Mouse (Mus musculus): ENCODE results near the gene Prmt1. TPM values are rescaled to one million over a fixed set of nuclear protein-coding genes. Genes with fewer than 3 reads are reported as not detected.

Prmt1 gene
- polyA plus RNA-seq, 1 experiment from 2014 or later: 394 TPM

DNA sequence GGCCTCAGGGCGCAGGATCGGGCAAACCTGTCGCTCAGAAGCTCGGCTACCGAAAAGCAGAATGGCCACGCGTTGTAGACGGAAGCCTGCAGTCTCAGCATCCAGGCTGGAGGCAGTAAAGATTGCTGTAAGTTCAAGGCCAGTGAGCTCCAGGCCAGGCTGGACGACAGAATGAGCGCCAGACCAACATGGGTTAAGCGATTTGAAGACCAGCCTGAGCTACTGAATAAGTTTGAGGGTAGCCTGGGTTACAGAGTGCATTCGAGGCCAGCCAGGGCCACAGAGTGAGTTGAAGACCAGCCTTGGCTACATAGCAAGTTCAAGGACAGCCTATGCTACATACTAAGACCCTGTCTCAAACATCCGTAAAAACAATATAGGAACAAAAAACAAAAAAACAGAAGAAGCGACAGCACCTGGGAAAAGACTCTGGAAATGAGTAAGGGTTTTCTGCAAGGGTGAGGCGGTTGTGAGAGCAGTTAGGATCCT, 11.6 kb upstream of the Prmt1 start:
- no peaks in the 10 kb centered on the region for H3K9me3 ChIP-seq (replicated peaks)
- 2% methylated on average over 15 of the region's 15 CpGs for WGBS
- peak overlapping the region; percentile 74 for H3K27ac ChIP-seq (ENCODE audit: poor library complexity, severe bottlenecking)
- peak overlapping the region; percentile 60 for H3K4me3 ChIP-seq
- no peaks in the 10 kb centered on the region for H3K27me3 ChIP-seq (replicated peaks)
- peaks cover 68% of the 10 kb centered on the region for H3K36me3 ChIP-seq
- peaks cover 45% of the 10 kb centered on the region for H3K4me1 ChIP-seq (replicated peaks)
- peak overlapping the region; percentile 87 for H3K9ac ChIP-seq
- no peak for ATAC-seq (ENCODE audit: insufficient number of reproducible peaks, low FRiP score)
- peak overlapping the region; percentile 83 for H3K4me2 ChIP-seq

DNA sequence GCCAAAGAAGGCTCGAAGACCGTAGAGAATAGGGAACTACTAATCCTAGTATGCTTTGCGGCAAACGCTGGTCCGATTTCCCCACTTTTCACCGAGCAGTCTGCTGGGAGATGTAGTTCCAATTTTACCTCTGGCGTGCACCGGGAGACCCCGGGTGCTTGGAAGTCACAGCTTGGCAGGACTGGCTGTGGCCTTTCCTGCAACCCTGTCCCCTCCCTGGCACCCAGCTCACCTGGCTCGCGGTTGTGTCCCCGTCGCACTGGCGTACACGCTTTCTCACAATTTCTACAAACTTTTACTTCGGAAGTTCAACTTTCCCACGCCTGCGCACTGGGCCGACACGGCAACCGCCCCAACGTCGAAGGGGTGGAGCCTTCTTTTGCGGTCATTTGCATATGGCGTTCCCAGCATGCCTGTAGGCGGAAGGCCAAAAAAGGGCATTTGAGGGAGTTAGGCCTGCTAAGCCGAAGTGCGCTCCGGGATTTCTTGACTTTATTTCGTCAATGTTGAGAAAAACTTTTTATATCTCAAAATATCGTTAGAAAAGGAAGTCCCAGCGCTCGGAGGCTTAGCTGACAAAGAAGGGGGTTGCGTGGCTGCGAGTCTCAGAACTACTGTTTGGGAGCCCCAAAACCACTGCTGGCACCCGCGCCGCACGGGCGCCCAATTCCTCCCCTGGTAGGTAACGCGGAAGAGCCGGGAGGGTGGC, 11.0 kb upstream of the Prmt1 start, which contains the start of gene Irf3:
Irf3 (plus strand) TSS at position 418 of the 709 bp plus-strand sequence.
- Histone ChIP-seq H3K4me2 (peak within 1 kb of the TSS; percentile 83), H3K9me3 (replicated peaks) (no peaks in the 10 kb centered on the region), H3K36me3 (peaks cover 68% of the 10 kb centered on the region), H3K27ac (ENCODE audit: poor library complexity, severe bottlenecking) (peak within 1 kb of the TSS; percentile 74), H3K27me3 (replicated peaks) (no peaks in the 10 kb centered on the region), H3K9ac (peak within 1 kb of the TSS; percentile 87), H3K4me1 (replicated peaks) (peaks cover 45% of the 10 kb centered on the region), H3K4me3 (peak within 1 kb of the TSS; percentile 60)
- ATAC-seq (ENCODE audit: insufficient number of reproducible peaks, low FRiP score): peak; percentile 92
- WGBS: under 1% methylated on average over 43 of the region's 43 CpGs

DNA sequence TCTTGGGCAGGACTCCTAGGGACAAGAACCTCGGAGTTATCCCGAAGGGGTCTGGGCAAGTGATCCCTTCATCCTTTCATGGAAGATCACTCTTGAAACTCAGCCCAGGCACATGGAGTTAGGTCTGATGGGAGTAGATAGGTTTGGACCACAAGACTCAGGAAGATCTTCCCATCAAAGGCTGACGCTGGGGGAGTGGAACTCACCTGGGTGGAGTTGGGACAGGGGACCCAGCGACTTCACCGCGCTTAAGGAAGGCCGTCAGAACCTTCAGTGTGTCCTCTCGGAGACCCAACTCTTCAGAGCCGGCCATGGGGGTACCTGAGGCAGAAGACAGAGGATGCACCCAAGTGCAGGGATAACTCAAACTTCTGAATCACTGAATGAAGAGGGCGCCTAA, 10.3 kb upstream of the Prmt1 start:
- ATAC-seq (ENCODE audit: insufficient number of reproducible peaks, low FRiP score): no peak
- no peaks in the 10 kb centered on the region for H3K9me3 ChIP-seq (replicated peaks)
- peak overlapping the region; percentile 87 for H3K9ac ChIP-seq
- H3K4me3 ChIP-seq: peak overlapping the region; percentile 60
- peaks cover 68% of the 10 kb centered on the region for H3K36me3 ChIP-seq
- H3K27ac ChIP-seq (ENCODE audit: poor library complexity, severe bottlenecking): peak overlapping the region; percentile 74; the same call in 1 of the 2 replicates
- H3K4me2 ChIP-seq: peak overlapping the region; percentile 83
- 14% methylated on average over 10 of the region's 10 CpGs for WGBS
- H3K27me3 ChIP-seq (replicated peaks): no peaks in the 10 kb centered on the region
- peaks cover 43% of the 10 kb centered on the region for H3K4me1 ChIP-seq (replicated peaks)

DNA sequence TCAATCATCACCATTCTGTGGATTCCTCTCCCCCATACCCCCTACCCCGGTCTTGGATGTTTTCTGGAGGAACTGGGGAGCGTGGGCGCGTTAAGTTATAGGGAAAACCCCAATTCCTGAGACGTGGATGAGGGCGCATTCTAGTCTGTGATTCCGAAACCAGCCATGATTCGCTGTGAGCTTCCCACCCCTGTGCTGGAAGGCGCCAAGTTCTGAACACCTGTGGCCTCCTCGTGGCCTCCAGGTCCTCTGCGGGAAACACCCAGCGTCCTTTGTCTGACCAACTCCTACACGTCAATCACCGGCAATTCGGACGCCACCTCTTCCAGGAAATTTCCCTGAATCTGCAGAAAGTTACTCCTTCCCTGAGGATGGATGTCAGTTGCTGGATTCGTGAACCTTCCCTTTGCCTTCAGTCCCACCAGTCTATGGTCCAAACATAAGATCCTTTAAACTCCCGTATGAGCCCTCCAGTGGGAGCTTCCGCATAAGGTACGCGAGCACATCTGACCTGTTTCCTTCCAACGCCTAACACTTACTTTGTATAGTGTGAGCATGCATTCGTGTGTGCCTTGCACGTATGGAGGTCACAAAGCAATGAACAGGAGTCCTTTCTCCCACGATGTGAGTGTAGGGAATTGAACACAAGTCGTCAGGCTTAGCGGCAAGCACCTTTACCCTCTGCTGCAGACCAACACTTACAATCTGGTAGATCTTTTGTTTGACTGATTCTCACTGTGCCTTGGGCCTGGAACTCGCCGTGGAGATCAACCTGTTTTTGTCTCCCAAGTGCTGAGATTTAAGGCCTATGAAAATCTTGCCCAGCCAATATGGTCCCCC, 731 bp upstream of the Prmt1 start:
- Histone ChIP-seq H3K4me2 (peak overlapping the region; percentile 76), H3K9ac (peak overlapping the region; percentile 87), H3K4me3 (peak overlapping the region; percentile 85), H3K9me3 (replicated peaks) (no peaks in the 10 kb centered on the region), H3K27me3 (replicated peaks) (no peaks in the 10 kb centered on the region), H3K27ac (ENCODE audit: poor library complexity, severe bottlenecking) (peak overlapping the region; percentile 95), H3K4me1 (replicated peaks) (peaks cover 39% of the 10 kb centered on the region), H3K36me3 (peaks cover 43% of the 10 kb centered on the region)
- peak; percentile 7; the same call in 1 of the 2 replicates for ATAC-seq (ENCODE audit: insufficient number of reproducible peaks, low FRiP score)
- WGBS: under 1% methylated on average over 29 of the region's 29 CpGs

DNA sequence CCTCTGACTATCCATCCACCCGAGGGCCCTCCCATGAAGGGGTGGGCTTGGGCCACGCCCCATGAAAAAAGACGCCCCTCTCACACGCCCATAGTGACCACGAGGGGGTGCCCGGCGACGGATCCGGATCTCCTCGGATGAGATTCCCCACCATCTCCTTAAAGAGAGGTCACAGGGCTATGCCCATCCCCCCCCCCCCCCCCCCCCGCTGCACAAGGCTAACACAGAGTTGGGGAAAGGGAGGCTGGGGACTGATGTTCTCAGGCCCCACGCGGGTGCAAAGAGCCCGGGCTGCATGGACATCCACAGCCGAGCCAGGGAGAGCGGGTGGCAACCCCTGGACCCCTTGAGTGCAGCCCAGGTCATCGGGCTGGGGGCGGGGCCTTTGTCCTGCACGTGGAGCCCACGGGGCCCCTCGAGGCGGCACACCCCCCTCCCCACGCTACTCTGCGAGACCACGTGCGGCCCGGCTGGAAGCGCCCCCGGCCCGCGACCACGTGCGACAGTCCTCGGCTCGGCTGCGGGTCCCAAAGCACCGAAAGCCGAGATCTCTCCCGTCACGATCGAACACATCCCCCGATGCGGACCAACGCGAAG, 675 bp downstream of the Prmt1 start:
- Histone ChIP-seq H3K36me3 (peaks cover 46% of the 10 kb centered on the region), H3K4me1 (replicated peaks) (peaks cover 39% of the 10 kb centered on the region), H3K4me2 (peak overlapping the region; percentile 76), H3K27ac (ENCODE audit: poor library complexity, severe bottlenecking) (peak overlapping the region; percentile 94), H3K9me3 (replicated peaks) (no peaks in the 10 kb centered on the region), H3K9ac (peak overlapping the region; percentile 94), H3K4me3 (peak overlapping the region; percentile 85), H3K27me3 (replicated peaks) (no peaks in the 10 kb centered on the region)
- under 1% methylated on average over 44 of the region's 45 CpGs for WGBS
- ATAC-seq (ENCODE audit: insufficient number of reproducible peaks, low FRiP score): peak; percentile 7; the same call in 1 of the 2 replicates

DNA sequence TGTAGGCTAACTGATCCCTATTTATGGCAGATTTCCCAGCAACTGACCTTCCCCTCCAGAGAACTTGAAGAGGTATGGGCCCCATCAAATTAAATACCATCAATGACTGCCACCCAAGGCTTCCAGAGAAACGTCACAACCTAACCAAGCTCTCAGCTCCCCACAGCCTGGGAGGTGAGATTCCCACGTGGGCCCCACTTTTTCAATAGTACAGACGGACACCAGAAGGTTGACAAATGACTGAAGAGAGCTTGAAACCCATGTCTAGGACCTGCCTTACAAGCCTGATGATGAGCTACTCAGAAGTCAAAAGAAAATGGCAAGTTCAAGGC, 1.6 kb downstream of the Prmt1 start:
- Histone ChIP-seq H3K27ac (ENCODE audit: poor library complexity, severe bottlenecking) (peak overlapping the region; percentile 94), H3K4me1 (replicated peaks) (peaks cover 39% of the 10 kb centered on the region), H3K9me3 (replicated peaks) (no peaks in the 10 kb centered on the region), H3K27me3 (replicated peaks) (no peaks in the 10 kb centered on the region), H3K9ac (peak overlapping the region; percentile 48), H3K4me2 (peak overlapping the region; percentile 76), H3K36me3 (peaks cover 46% of the 10 kb centered on the region), H3K4me3 (peak overlapping the region; percentile 85)
- ATAC-seq (ENCODE audit: insufficient number of reproducible peaks, low FRiP score): no peak
- 46% methylated on average over 3 of the region's 3 CpGs for WGBS

DNA sequence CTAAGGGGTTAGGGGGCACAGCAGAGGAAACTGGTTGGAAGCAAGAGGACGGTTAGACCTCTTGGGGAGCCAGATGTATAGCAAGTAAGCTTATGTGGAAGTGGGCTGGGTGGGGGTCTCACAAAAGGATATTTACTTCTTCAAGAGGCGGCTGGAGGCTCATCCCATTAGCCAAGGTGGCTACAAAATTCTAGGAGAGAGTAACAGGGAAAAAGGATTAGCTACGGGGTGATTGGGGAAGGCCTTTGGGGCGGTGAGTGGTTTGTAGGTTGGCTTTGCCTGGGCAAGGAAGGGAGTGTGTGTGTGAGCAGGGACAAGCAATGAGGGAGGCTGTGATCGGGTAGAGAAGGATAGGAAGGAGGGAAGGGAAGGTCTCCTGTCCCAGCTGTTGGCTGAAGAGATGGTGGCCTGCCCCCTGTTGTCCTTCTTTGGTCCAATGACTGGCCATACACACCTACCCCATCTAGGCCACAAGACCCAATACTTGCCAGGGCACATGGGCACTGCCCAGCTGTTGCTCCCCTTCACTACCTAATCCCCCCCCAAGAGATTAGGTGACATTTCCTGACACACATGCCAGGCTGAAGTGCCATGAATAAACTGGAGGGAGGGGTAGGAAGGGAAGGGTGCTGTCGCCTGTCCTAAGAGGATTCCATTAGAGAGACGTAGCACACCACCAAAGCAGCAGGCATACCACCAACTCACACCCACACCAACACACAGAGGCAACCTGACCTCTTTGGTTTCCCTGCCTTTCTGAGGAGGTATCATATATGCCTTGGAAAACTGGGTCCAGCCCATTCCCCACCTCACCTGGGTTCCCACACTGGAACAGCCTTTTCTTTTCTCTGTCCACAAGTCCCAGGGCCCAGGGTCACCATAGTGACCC, 2.2 kb downstream of the Prmt1 start:
- H3K9me3 ChIP-seq (replicated peaks): no peaks in the 10 kb centered on the region
- peaks cover 50% of the 10 kb centered on the region for H3K36me3 ChIP-seq
- peak overlapping the region; percentile 85 for H3K4me3 ChIP-seq
- H3K27ac ChIP-seq (ENCODE audit: poor library complexity, severe bottlenecking): peak overlapping the region; percentile 94
- 70% methylated on average over 7 of the region's 7 CpGs for WGBS
- peak overlapping the region; percentile 48 for H3K9ac ChIP-seq
- peak overlapping the region; percentile 76 for H3K4me2 ChIP-seq
- no peaks in the 10 kb centered on the region for H3K27me3 ChIP-seq (replicated peaks)
- peaks cover 39% of the 10 kb centered on the region for H3K4me1 ChIP-seq (replicated peaks)
- ATAC-seq (ENCODE audit: insufficient number of reproducible peaks, low FRiP score): no peak

DNA sequence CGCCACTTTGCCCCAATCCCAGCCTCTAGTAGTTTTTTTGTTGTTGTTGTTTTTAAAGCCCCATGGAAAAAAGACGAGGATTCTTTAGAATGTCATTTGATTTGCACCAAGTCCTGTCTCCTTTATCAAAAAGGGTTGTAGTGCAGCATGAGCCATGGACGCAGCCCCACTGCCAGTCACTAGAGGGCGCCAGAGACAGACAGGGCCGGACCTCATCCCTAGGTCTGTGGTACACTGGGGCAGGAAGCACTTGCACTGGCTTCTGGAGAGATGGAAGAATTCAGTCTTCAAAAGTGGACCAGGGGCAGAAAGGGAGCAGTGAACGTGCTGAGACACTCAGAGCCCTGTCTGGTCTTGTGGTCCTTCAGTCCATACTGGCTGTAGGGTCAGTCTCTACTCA, 3.3 kb downstream of the Prmt1 start:
- H3K4me1 ChIP-seq (replicated peaks): peaks cover 31% of the 10 kb centered on the region
- H3K9me3 ChIP-seq (replicated peaks): no peaks in the 10 kb centered on the region
- 0 out of 2 replicates have a peak overlapping the region, but pooled peaks have one; percentile 36 for H3K27ac ChIP-seq (ENCODE audit: poor library complexity, severe bottlenecking)
- no peak overlapping the region for H3K9ac ChIP-seq
- no peak for ATAC-seq (ENCODE audit: insufficient number of reproducible peaks, low FRiP score)
- H3K4me2 ChIP-seq: no peak overlapping the region
- no peak overlapping the region for H3K4me3 ChIP-seq
- no peaks in the 10 kb centered on the region for H3K27me3 ChIP-seq (replicated peaks)
- H3K36me3 ChIP-seq: peaks cover 61% of the 10 kb centered on the region
- WGBS: 30% methylated on average over 6 of the region's 6 CpGs

DNA sequence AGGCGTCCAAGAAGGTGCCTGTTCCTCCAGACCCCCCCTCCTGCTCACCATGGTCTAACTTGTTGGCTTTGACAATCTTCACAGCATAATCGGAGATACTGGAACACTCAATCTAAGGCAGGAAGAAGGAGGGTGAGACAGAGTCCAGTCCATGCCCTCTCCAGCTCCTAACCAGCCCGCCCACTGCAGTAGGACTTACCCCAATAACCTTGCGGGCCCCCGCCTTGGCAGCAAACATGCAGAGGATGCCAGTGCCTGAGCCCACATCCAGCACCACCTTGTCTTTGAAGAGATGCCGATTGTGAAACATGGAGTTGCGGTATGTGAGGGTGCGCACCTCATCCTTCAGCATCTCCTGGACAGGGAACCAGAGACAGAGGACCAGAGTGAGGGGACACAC, 4.8 kb downstream of the Prmt1 start:
- no peak for ATAC-seq (ENCODE audit: insufficient number of reproducible peaks, low FRiP score)
- no peak overlapping the region for H3K4me2 ChIP-seq
- H3K4me1 ChIP-seq (replicated peaks): peaks cover 24% of the 10 kb centered on the region
- H3K4me3 ChIP-seq: no peak overlapping the region
- no peak overlapping the region for H3K9ac ChIP-seq
- peaks cover 77% of the 10 kb centered on the region for H3K36me3 ChIP-seq
- H3K27ac ChIP-seq (ENCODE audit: poor library complexity, severe bottlenecking): no peak overlapping the region
- no peaks in the 10 kb centered on the region for H3K9me3 ChIP-seq (replicated peaks)
- 91% methylated on average over 8 of the region's 8 CpGs for WGBS
- H3K27me3 ChIP-seq (replicated peaks): no peaks in the 10 kb centered on the region

DNA sequence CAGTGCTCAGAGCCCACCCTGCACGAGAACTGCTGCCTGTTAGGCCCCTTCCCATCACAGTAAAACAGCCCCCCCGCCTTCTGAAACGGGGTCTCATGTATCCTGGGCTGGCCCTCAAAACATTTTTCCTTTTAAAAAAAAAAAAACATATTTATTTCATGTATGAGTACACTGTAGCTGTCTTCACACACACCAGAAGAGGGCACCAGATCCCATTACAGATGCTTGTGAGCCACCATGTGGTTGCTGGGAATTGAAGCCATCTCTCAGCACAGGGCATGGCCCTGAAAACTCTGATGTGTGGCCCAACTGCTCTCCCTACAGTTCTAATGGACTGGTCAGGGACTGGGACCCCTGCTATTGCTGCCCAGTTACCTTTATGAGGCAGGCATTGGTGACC, 8.1 kb downstream of the Prmt1 start:
- peaks cover 75% of the 10 kb centered on the region for H3K36me3 ChIP-seq
- no peak overlapping the region for H3K27ac ChIP-seq (ENCODE audit: poor library complexity, severe bottlenecking)
- no peaks in the 10 kb centered on the region for H3K9me3 ChIP-seq (replicated peaks)
- H3K9ac ChIP-seq: no peak overlapping the region
- H3K4me2 ChIP-seq: no peak overlapping the region
- 93% methylated on average over 3 of the region's 3 CpGs for WGBS
- no peak for ATAC-seq (ENCODE audit: insufficient number of reproducible peaks, low FRiP score)
- no peak overlapping the region for H3K4me3 ChIP-seq
- peaks cover 16% of the 10 kb centered on the region for H3K4me1 ChIP-seq (replicated peaks)
- no peaks in the 10 kb centered on the region for H3K27me3 ChIP-seq (replicated peaks)

All from heart, embryonic 12.5 days (tissue).